Mouse (Mus musculus) limb, embryonic 14.5 days (tissue): ENCODE measurements at regions not wholly inside any gene's neighbourhood (a gene's known extent, or its start where the extent isn't known, plus 50 kb on each side); places are given as distances from the start of the nearest gene placed in this dataset.
A peak's percentile ranks its signal among the peaks of the same experiment; 100 is the strongest.

ENCODE experiments used
- ATAC-seq: fragments of 200-750 bp; cut with Nextera tagmentation; 2 replicates; pipeline ENCODE4 v1.8.0; 2017; ENCODE audit warnings: low read depth, moderate number of reproducible peaks, moderate TSS enrichment; ENCODE audit not compliant: low FRiP score
- DNase-seq: peaks from one replicate; pipeline ENCODE4 v3.0.0-alpha.2; 2015; ENCODE audit warnings: low spot score
- H3K27ac ChIP-seq: fragments of 300-500 bp; sonication (generic); replicated peaks from 2 replicates; pipeline ENCODE4 v1.5.1; 2014; ENCODE audit warnings: low read depth, mild to moderate bottlenecking, low read length, moderate library complexity, mixed read lengths
- H3K27me3 ChIP-seq: fragments of 300-500 bp; sonication (generic); 2 replicates; pipeline ENCODE4 v1.6.1; 2014; ENCODE audit warnings: low read length, mixed read lengths; ENCODE audit not compliant: control insufficient read depth, insufficient read depth
- H3K36me3 ChIP-seq: fragments of 300-500 bp; sonication (generic); 2 replicates; pipeline ENCODE4 v1.6.1; 2014; ENCODE audit warnings: mild to moderate bottlenecking, low read length, moderate library complexity, mixed read lengths; ENCODE audit not compliant: control insufficient read depth, insufficient read depth
- H3K4me1 ChIP-seq: fragments of 300-500 bp; sonication (generic); 2 replicates; pipeline ENCODE4 v1.6.1; 2014; ENCODE audit warnings: antibody characterized with exemption, low read length, mixed read lengths; ENCODE audit not compliant: control insufficient read depth, insufficient read depth
- H3K4me2 ChIP-seq: fragments of 300-500 bp; sonication (generic); replicated peaks from 2 replicates; pipeline ENCODE4 v1.6.1; 2014; ENCODE audit warnings: low read depth, mild to moderate bottlenecking, low read length, moderate library complexity; ENCODE audit not compliant: severe bottlenecking
- H3K4me3 ChIP-seq: fragments of 300-500 bp; sonication (generic); replicated peaks from 2 replicates; pipeline ENCODE4 v1.5.1; 2014; ENCODE audit warnings: low read length
- H3K9ac ChIP-seq: fragments of 300-500 bp; sonication (generic); 2 replicates; pipeline ENCODE4 v1.6.1; 2014; ENCODE audit warnings: mild to moderate bottlenecking, low read depth, low read length, moderate library complexity; ENCODE audit not compliant: severe bottlenecking
- H3K9me3 ChIP-seq: fragments of 300-500 bp; sonication (generic); 2 replicates; pipeline ENCODE4 v1.6.1; 2016; ENCODE audit warnings: low read length; ENCODE audit not compliant: control insufficient read depth
- POLR2A ChIP-seq: fragments of 200-500 bp; IDR thresholded peaks from 2 replicates; pipeline ENCODE4 v1.8.0; 2012; ENCODE audit warnings: inconsistent platforms, mild to moderate bottlenecking, moderate library complexity, borderline replicate concordance; ENCODE audit not compliant: insufficient read depth, insufficient read length; ENCODE audit errors: extremely low read depth
- WGBS: fragments of 180-500 bp; shearing (Covaris S2); extraction: QIAGEN DNeasy Blood & Tissue Kit; methylation state at CpG from one replicate; pipeline ENCODE4 v1.1.7; 2014; 5-methylcytosine and 5-hydroxymethylcytosine counted together

DNA sequence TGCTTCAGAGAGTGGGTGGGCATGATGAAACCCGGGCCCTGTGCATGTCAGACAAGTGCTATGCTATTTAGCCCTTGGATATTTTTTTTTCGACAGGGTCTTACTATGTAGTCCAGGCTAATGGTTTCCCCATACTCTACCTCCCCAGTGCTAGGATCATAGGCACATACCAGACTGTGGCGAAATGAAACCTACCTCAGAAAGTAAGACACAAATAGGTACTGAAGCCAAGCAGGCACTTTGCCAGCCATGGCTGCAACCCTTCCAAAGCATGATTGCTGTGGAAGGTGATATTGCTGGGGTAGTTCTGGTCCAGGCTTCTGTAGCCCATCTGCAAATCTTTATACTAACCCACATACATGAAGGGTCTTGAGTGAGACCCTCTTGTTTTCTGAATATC, 259.1 kb upstream of the Zmiz1 start:
- 50% methylated on average over 3 of the region's 3 CpGs for WGBS
- TF ChIP-seq POLR2A = no peak

GRCm38 (mm10) chr14:25200656-25201179, 258.3 kb upstream of the Zmiz1 start:
- H3K27ac ChIP-seq = peak overlapping the region; percentile 81
- no peaks in the 10 kb centered on the region for H3K9me3 ChIP-seq
- DNase-seq (peak; percentile 69), ATAC-seq (peak; percentile 21; the same call in 1 of the 2 replicates)
- H3K9ac ChIP-seq = no peak overlapping the region
- WGBS = 29% methylated on average over 4 of the region's 4 CpGs
- no peaks in the 10 kb centered on the region for H3K27me3 ChIP-seq
- no peak overlapping the region for H3K4me3 ChIP-seq
- TF ChIP-seq POLR2A = no peak
- peaks cover 70% of the 10 kb centered on the region for H3K4me1 ChIP-seq
- H3K4me2 ChIP-seq = no peak overlapping the region
- no peaks in the 10 kb centered on the region for H3K36me3 ChIP-seq

More for the DNA sequence above, 259.1 kb upstream of the Zmiz1 start:
- no peaks in the 10 kb centered on the region for H3K27me3 ChIP-seq
- H3K27ac ChIP-seq = peak overlapping the region; percentile 81
- H3K9ac ChIP-seq = no peak overlapping the region
- H3K9me3 ChIP-seq = no peaks in the 10 kb centered on the region
- H3K4me1 ChIP-seq = peaks cover 74% of the 10 kb centered on the region
- ATAC-seq (no peak), DNase-seq (no peak)
- no peak overlapping the region for H3K4me2 ChIP-seq
- H3K4me3 ChIP-seq = no peak overlapping the region
- H3K36me3 ChIP-seq = no peaks in the 10 kb centered on the region

GRCm38 (mm10) chr14:25202312-25202711, 256.7 kb upstream of the Zmiz1 start:
- ATAC-seq (no peak), DNase-seq (no peak)
- no peak overlapping the region for H3K4me3 ChIP-seq
- no peak overlapping the region for H3K4me2 ChIP-seq
- H3K27ac ChIP-seq = no peak overlapping the region
- H3K36me3 ChIP-seq = no peaks in the 10 kb centered on the region
- WGBS = 63% methylated on average over 2 of the region's 2 CpGs
- no peak for TF ChIP-seq POLR2A
- H3K4me1 ChIP-seq = peaks cover 66% of the 10 kb centered on the region
- no peaks in the 10 kb centered on the region for H3K27me3 ChIP-seq
- no peak overlapping the region for H3K9ac ChIP-seq
- H3K9me3 ChIP-seq = no peaks in the 10 kb centered on the region

GRCm38 (mm10) chr14:25204091-25204490, 254.9 kb upstream of the Zmiz1 start:
- 76% methylated on average over 5 of the region's 5 CpGs for WGBS
- Histone ChIP-seq H3K4me3 (no peak overlapping the region), H3K27ac (no peak overlapping the region), H3K4me1 (peaks cover 66% of the 10 kb centered on the region), H3K27me3 (no peaks in the 10 kb centered on the region), H3K9ac (no peak overlapping the region), H3K9me3 (no peaks in the 10 kb centered on the region), H3K4me2 (no peak overlapping the region), H3K36me3 (no peaks in the 10 kb centered on the region)
- ATAC-seq (no peak), DNase-seq (no peak)
- no peak for TF ChIP-seq POLR2A

GRCm38 (mm10) chr14:25206855-25207254, 252.1 kb upstream of the Zmiz1 start:
- 31% methylated on average over 4 of the region's 4 CpGs for whole genome bisulfite sequencing
- Histone ChIP-seq H3K9me3 (no peaks in the 10 kb centered on the region), H3K4me3 (no peak overlapping the region), H3K27ac (peak overlapping the region; percentile 70), H3K4me2 (no peak overlapping the region), H3K4me1 (peaks cover 41% of the 10 kb centered on the region), H3K36me3 (no peaks in the 10 kb centered on the region), H3K9ac (no peak overlapping the region), H3K27me3 (no peaks in the 10 kb centered on the region)
- no peak for TF ChIP-seq POLR2A
- DNase-seq = peak; percentile 37
- ATAC-seq = peak; percentile 62; the same call in 1 of the 2 replicates

DNA sequence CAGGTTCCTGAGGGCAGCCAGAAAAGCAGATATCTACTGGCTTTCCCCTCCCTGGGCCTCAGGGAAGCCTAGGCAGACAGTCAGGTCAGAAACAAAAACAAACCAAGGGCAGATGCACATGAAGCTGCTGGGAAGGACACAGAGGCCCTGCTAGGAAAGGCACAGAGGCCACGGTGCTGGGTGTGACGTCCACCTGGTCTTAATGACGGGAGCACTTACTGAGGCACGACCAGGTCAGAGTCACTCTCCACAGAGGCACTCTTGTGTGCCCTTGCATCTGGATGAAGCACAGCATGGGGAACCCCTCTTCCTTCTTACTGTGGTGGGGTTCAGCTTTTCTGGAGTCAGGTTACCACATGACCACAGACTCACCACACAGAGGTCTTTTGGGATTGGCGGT, 251.6 kb upstream of the Zmiz1 start:
- WGBS = 48% methylated on average over 5 of the region's 5 CpGs
- Histone ChIP-seq H3K4me3 (no peak overlapping the region), H3K4me2 (no peak overlapping the region), H3K27me3 (no peaks in the 10 kb centered on the region), H3K9me3 (no peaks in the 10 kb centered on the region), H3K4me1 (peaks cover 35% of the 10 kb centered on the region), H3K36me3 (no peaks in the 10 kb centered on the region), H3K27ac (peak overlapping the region; percentile 70), H3K9ac (no peak overlapping the region)
- TF ChIP-seq POLR2A = no peak
- ATAC-seq (no peak), DNase-seq (no peak)
